Mouse (Mus musculus) yolk sac, embryonic 10.5 days (tissue): ENCODE measurements around the gene Acp7.
A peak's percentile ranks its signal among the peaks of the same experiment; 100 is the strongest.
"Not testable (repeated sequence)": the region's sequence is repeated elsewhere in the genome, so short reads cannot be mapped to it uniquely, and the experiment has no call there.

Experiments
- DNase-seq: peaks from one replicate; pipeline ENCODE4 v3.0.0-alpha.2; 2017; ENCODE audit warnings: low spot score

Acp7 gene

DNA sequence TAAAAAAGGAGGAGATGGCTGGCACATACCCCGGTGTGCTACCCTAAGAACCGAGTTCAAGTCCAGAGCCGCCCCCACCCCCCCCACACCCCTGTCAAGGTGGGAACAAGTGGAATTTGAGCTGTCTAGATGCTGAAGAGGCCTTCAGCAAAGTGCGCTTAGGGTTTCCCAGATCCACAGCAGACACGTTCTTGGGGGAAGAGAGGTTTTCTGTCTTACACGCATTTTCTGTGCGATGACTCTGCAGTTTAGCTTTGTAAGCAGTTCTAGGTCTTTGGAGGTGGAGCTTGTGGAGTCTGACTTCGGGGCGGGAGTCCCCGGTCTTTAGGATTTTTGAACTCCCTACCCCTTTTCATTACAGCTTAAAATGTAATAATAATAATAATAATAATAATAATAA is at the start of gene Acp7:
Gene Acp7 (minus strand): TSS at position 260 of the 400 bp plus-strand sequence.
- no peak for DNase-seq

DNA sequence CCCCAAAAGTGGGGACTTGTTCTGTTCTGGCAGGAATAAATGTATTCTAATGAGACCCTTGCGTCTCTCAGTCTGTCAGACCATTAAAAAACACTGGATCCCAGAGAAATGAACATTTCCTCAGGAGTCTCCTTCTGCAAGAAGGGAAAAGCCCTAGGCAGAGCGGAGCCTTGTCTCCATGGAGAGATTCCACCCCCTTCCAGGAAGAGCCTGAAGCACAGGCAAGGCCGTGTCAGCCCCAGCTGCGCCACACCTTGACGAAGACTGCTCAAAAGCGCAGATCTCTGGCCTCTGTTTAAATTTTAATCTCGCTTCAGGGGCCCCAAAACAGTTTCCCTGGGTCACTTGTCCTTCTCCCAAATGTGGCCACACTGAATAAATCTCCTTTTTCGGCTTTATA is 46.5 kb upstream of the Acp7 start:
- DNase-seq, result no peak

DNA sequence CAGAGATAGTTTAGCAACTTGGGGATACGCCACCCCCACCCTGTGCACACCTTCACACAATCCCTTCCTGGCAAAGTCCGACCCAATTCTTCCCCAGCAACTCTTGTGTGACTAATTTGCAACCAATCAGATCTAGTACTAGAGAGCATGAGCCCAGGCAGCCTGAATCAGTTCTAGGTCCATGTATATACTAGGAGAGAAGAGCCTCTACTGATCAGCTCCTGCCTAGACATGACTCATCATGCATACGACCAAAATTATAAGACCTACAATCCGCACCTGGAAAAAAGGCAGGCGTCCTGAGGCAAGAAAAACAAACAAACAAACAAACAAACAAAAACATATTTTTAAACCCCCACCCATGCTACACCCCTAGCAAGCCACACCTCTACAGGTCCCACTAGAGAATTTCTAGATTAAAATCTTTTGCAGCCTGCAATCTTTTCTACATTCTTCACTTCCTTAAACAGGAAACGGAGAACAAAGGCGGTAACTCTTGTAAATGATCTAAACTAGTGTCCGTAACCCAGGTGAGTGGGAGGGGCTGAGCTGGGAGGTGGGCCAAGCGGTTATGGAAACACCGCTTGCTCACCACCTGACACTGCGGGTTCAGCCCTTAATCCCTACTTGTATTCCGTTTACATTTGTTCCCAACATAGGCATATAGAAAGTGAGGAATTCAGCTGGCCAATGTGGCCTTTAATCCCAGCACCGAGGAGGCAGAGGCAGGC is 45.8 kb upstream of the Acp7 start:
- DNase-seq, result no peak

DNA sequence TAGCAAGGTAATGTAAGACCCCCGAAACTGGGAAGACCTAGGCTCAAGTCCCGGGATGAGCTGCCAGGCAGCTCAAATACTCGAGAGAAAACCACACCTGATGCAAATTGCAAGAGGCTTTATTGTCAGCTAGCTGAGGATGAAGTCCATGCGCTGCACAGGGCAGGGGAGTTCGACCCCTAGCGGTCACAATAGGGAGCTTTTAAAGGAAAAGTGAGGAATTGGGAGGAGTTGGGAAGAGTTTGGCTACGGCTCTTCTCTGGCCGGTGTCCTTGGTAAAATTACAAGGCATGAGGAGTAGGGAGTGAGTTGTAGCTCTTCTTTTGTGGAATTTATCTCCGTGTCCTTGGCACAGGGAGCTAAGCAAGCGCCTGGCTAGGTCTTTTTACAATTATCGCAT is 44.6 kb upstream of the Acp7 start:
- no peak for DNase-seq

DNA sequence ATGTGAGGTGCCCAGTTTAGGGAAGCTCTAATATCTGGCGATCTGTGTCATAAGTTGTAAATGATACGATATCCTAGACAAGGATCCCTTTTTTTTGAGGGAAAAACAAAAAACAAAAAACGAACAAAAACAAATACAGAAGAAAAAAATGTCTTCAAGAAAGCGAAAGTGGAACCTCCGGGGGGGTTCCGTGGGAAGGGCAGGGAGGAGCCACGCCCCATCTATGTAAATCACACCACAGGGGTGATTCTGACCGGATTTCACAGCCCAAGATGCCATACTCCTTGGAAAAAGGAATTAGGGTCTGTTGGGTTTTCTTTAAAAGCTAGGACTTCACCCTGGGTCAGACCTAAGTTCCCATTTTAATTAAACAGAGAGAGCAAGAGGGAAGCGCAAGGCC is 43.9 kb upstream of the Acp7 start:
- no peak for DNase-seq

DNA sequence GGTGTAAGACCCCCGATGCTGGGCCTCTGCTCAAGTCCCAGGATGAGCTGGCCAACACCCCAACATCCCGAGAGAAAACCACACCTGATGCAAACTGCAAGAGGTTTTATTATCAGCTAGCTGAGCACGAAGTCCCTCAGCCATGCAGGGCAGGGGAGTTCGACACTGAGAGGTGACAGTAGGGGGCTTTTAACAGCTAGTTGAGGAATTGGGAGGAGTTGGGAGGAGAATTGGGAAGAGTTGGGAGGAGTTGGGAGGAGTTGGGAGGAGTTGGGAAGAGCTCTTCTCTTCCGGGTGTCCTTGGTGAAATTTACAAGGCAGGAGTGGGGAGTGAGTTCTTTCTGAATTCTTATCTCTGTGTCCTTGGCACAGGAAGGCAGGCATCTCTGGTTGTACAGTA is 41.7 kb upstream of the Acp7 start:
- not testable (repeated sequence) for DNase-seq

DNA sequence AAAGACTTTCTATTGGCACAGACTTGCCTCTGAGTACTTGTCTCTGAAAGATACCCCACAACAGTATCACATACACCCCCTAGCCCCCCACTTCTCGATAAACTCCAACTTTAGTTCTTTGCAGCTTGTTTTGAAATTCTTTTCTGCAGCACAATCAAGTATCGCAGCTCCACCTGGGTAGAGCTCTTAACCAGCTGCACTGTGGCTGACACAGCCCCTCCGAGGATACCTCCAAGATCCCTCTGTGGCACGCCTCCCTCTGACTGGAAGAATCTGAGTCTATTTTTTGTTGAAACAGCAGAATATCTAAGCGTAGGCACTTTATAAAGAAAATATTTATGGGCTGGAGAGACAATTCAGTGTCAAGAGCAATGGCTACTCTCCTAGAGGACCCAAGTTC is 41.1 kb upstream of the Acp7 start:
- no peak for DNase-seq

DNA sequence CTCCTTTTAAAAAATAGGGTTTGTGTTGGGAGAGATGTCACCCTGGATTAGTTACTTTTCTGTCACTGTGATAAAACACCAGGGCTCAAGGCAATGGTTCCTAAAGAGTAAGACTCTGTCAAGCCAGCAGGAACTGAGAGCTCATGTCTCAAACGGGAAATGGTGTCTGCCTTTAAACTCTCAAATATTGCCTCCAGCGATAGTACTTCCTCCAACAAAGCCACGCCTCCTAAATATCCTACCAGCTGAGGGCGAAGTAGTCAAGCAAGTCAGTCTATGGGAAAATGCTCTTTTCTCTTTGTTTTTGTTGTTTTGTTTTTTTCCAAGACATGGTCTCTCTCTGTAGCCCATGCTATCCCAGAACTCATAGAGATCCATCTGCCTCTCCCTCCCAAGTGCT is 40.0 kb upstream of the Acp7 start:
- DNase-seq, result no peak

DNA sequence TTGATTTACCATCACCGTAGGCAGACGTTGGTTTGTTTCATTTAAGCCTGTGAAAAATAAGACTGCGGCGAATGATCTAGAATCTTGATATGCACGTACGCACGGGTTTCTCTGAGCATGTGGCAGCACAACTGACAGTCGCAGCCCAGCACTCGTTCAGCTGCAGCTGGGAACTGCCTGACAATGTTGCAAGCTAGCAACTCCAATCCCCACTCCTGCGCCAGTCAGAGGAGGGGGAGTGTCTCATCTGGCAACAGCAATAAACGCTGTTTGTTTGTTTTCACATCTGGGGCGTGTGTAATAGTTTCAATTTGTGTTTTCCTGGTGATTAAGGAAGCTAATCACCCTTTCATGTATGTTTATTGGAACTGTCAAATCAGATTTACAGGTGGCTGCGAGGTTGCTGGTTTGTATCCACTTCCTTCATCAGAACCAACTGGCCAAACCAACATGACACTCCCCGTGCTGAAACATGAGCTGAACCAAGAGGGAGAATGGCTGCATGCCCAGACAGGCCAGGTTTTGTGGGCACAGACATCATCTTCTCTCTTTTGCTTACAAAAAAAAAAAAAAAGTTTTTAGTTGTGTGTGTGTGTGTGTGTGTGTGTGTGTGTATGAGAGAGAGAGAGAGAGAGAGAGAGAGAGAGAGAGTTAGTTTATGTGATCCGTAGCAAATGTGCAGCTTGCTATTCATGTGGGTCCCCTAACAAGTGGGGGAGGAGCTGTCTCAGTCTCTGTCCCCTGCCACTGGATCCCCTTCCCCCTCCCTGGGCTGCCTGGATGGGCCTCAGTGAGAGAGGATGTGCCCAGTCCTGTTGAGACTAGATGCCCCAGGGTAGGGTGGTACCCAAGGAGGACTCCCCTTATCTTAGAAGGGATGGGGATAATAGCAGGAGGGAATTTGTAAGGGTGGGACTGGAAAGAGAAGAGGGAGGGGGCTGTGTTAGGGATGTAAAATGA is 34.8 kb upstream of the Acp7 start:
- DNase-seq, result no peak

DNA sequence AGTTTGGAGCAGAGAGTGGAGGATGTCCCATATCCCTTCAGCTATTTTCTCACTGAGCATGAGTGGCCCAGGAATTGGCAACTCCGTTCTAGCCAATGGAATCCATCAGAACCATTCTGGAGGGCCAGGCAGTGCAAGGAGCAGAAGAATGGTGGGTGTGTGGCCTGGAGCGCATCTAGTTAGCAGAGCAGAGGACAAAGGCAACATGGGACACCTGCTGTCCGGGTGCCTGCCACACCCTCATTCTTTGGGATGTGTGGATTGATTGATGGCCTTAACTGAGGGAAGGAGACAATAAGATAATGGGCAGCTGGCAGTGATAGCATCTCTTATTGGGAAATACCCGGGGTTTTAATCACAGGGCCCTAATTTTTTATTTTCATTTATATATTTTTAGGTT is 25.3 kb upstream of the Acp7 start:
- no peak for DNase-seq

DNA sequence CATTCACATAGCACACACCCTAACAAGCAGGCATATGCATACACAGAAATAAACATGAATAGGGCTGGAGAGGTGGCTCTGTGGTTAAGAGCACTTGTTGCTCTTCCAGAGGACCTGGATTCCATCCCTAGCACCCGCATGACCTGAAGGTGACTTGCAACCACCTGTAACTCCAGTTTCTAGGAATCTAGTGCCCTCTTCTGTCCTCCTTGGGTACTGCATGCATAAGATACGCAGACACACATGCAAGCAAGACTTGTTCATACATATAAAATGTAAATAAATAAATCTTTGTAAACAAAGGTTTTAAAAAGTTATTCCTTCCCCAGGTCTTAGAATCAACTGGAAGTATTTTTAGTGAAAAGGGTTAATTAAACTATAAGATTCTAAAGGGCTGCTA is 20.0 kb upstream of the Acp7 start:
- DNase-seq, result no peak

DNA sequence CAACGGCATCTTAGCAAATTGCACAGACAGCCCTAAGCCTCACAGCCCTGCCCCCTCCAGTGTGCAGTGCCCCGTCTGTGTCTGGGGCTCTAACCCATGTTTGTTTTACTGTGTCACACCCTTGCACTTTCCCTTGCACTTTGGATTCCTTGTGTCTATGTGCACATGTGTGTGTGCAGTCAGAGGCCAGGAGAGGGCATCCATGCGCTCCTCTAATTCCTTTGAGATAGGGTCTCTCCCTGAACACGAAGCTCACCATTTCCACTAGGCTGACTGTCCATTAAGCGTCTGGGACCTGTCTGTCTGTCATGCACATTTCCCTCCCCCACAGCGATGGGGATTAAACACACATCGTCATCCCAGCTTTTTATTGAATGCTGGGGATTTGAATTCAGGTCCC is 15.9 kb upstream of the Acp7 start:
- peak; percentile 7 for DNase-seq

DNA sequence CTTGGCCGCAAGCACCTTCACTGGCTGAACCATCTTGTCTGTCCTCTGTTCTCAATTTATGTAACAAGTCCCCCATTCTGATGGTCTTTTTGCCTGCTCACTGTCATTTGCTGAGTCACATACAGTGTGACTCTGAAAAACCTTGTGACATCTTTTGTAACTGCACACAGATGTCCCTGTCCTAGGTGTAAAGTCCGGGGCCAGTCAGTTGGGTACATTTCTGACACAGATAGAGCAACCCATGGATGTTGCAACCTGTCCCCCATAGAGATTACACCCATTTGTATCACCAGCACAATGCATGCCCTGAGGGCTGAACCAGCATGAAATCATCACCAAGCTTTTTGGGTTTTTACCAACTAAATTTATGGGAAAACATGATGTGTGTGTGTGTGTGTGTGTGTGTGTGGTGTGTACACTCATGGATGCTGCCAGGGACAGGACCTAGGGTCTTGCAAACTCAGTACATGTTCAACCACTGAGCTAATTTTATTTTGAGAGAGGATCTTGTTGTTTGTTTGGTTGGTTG is 14.9 kb upstream of the Acp7 start:
- no peak for DNase-seq

DNA sequence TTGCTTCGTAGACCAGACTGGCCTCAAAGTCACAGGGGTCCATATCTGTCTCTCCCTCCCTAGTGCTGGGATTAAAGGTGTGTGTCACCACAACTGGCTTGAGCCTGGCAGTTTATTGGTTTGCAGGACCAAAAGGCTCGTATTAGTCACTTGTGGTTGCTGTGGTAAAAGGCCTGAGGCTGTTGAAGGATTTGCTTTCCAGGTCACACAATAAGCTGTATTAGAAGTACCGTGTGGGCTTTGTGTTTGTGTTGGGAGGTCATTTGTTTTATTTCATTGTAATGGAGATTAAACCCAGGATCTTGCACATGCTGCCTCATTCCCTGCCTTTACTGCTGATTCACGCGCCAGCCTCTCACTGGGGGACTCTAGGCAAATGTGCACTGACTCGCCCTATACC is 14.2 kb upstream of the Acp7 start:
- DNase-seq, result no peak

DNA sequence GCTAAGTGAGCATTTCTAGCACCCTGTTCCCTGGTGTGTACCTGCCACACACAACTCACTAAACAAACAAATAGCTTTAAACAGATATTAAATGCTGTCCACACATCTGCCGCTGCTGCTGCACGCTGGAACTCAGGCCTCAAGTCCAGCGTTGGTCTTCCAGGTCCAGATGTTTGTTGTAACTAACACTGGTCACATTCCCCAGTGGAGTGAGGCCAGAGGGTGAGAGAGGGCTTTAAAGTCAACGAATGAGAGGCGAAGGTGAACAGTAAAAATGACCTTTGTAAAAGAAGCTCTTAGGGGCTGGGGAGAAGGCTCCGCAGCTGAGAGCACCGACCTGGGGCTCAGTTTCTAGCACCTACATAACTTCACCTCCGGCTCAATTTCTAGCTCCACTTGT is 10.4 kb upstream of the Acp7 start:
- no peak for DNase-seq

DNA sequence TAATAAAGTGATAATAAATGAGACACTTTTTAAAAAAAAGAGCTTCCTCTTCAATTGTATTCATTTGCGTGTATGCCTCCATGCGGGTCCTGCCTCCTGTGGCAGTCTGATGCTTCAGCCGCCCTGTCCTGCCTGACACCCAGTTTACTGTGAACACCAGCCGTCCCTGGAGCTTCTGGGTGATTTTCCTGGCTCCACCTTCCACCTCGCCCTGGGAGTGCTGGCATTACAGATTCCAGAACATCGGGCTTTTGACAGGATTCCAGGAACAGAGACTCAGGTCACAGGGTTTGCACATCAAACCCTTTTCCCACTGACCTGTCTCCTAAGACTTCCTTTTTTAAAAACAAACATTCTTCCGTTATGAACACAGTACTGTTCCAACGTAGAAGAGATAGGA is 6.4 kb upstream of the Acp7 start:
- DNase-seq, result no peak

DNA sequence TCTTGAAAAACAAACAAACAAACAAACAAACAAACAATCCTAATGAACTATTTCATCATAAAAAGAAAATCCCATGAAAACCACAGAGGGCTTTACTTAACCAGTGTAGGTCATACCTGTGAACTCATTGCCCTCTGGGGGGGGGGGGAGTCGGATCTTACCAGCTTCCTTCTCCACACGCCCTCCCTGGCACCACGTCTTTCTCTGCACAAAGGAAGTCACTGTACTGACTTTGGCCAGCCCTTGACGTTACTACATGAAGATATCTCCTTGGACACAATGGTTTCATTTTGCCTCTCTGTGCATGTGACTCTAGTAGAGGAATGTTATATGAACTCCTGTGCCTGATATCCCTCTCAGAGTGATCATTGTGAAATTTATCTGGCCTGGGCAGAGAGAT is 3.0 kb upstream of the Acp7 start:
- no peak for DNase-seq

DNA sequence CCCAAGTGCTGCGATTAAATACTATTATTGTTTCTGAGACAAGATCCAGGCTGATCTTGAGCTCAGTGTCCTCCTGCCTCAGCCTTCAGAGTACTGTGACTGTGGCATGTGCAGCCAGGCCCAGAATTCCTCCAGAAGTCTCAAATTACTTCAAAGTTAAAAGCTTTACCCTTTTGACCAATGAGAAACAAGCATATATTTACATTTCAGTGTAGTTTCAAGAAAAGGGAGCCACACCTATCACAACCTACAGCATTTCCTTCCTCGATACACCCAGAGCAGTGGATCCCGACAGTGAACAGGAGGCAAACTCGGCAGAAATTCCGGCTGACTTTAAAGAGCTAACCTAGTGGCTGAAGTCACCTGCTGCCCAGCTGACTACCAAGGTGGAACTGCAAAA is 6.3 kb downstream of the Acp7 start:
- no peak for DNase-seq

DNA sequence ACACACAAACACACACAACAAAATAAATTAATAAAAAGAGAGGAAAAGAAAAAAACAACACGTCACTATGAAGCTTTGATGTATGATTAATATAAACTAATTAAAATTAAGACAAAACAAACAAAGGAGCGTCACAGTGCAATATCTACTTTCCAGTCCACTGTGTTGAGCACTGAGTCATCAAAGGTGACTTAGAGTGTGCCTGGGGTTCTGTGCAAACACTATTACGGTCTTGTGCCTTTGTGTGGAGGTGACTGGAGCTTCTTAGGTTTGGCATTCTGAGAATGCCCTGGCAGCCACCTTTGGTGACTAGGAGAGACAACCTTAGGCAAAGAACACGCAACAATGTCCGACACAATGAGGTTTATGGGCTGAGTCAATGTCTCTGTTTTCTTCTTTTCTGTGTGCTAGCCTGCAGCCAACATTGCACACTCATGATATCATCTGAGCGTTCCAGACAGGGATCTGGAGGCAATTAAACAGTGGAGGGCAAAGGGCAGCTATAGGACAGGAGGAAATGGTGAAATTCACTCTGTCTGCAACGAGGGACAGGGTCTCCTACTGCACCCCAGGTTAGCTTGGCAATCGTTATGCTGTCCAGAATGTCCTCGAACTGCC is 11.9 kb downstream of the Acp7 start:
- DNase-seq, result no peak

DNA sequence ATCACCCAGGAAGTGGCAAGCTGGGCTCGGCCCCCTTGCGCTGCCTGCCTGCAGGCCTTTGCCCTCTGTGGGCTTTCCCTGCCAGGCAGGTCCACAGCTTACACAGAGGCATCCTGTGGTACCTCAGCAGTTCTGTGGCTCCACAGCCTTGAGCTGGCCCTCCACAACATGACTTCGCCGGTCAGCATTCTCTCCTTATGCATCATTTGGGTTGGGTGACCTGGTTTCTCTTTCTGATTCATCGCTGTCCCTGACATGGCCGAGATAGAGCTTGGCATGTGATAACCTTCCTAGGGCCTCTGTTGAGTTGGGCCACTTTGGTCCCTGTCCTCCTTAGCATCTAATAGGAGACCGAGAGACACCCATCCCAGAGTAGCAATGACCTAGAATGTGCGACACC is 25.2 kb downstream of the Acp7 start:
- no peak for DNase-seq

DNA sequence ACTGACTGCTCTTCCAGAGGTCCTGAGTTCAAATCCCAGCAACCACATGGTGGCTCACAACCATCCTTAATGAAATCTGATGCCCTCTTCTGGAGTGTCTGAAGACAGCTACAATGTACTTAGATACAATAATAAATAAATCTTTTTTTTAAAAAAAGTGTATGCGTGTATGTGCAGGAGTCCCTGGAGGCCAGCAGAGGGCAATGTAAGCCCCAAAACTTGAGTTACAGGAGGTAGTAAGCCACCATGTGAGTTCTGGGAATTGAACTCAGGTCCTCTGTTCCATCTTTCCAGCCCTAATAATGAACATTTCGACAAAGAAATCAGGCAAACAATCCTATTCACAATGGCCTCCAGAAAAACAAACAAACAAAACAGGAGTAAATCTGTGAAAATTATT is 27.3 kb downstream of the Acp7 start:
- not testable (repeated sequence) for DNase-seq

DNA sequence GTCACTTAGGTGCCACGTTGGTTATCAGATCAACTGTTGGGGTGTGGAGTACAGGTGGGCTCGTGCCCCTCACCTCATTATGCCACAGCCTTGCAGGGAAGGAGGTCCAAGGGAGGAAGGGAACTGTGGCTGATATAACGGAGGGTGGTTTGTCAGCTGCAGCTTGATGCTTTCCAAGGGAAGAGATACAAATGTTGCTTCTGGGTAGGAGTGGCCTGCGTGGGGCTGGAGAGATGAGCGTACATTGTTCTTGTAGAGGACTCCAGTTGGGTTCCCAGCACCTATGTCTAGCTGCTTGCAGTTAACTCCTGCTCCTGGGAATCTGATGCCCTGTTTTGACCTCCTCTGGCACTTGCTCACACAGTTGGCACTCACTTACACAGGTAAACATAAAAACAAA is 28.0 kb downstream of the Acp7 start:
- DNase-seq, result no peak

DNA sequence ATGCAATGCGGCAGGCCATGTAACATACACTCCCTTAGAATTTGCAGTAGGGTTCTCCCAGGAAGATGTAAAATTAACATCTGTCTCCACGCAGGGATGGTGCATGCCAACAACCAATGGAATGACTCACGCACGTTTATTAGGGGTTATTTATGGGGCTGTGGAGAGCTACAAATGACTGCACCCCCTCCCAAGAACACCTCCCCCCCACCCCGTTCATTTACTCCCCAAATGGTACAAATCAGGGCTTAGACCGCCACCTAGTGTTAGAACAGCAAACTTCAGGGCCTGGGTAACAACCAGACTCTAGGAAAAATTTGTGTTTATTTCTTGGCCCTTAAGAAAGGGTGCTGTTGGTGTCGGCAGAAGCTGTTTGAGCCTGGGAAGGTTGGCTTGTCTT is 29.5 kb downstream of the Acp7 start:
- no peak for DNase-seq
